Mouse (Mus musculus): ENCODE data around the gene Zcwpw1. TPM values are rescaled to one million over a fixed set of nuclear protein-coding genes. Genes with fewer than 3 reads are reported as not detected.

Gene Zcwpw1
- polyA plus RNA-seq, 1 experiment, result 7.1 TPM

DNA sequence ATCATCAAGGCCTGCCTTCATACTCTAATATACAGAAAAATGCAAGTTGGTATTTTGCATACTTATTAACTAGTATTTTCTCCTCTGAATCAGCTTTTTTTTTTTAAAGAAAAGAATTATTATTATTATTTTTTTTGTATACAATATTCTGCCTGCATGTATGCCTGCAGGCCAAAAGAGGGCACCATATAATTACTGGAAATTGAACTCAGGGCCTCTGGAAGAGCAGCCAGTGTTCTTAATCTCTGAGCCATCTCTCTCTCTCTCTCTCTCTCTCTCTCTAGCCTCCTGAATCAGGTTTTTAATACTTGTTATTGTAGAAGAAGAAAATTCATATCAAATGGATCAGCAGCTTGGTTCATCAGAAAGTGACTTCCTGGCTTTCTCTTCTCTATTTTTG is 4.0 kb downstream of the Zcwpw1 start:
- TF ChIP-seq POLR2A (IDR thresholded peaks at IDR 0.05; ENCODE audit: low read depth, low read length) (no peak), CTCF (IDR thresholded peaks at IDR 0.05; ENCODE audit: borderline replicate concordance, insufficient read depth, low read length) (no peak)
- H3K4me3 ChIP-seq (ENCODE audit: insufficient read depth, low read length), result no peak overlapping the region
- 0 out of 2 replicates have a peak, but pooled peaks cover 1% of the 10 kb centered on the region for H3K4me1 ChIP-seq (ENCODE audit: control insufficient read depth, insufficient read depth, low read length)
- H3K27ac ChIP-seq (ENCODE audit: insufficient read depth, low read length), result no peak overlapping the region

DNA sequence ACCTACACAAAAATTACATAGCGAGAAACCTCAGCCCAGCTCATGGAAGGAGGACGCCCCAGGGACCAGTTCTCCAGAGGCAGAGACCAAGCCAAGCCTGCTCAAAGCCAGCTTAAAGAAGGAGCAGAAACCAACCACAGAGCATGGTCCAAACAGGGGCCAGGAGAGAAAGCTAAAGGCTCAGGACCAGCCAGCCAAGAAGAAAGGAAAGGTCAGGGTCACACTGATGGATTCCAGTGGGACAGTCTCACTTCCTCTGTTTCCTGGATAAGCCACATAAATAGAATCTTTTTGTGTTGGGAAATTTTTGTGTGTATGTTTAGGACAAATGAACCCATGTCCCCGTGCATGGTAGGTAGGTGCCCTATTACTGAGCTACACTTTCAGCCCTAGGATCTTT is 9.0 kb downstream of the Zcwpw1 start:
- Histone ChIP-seq H3K4me1 (ENCODE audit: control insufficient read depth, insufficient read depth, low read length) (0 out of 2 replicates have a peak, but pooled peaks cover 5% of the 10 kb centered on the region), H3K27ac (ENCODE audit: insufficient read depth, low read length) (no peak overlapping the region), H3K4me3 (ENCODE audit: insufficient read depth, low read length) (no peak overlapping the region)
- no peak for TF ChIP-seq CTCF (IDR thresholded peaks at IDR 0.05; ENCODE audit: borderline replicate concordance, insufficient read depth, low read length)
- TF ChIP-seq POLR2A (IDR thresholded peaks at IDR 0.05; ENCODE audit: low read depth, low read length), result no peak

DNA sequence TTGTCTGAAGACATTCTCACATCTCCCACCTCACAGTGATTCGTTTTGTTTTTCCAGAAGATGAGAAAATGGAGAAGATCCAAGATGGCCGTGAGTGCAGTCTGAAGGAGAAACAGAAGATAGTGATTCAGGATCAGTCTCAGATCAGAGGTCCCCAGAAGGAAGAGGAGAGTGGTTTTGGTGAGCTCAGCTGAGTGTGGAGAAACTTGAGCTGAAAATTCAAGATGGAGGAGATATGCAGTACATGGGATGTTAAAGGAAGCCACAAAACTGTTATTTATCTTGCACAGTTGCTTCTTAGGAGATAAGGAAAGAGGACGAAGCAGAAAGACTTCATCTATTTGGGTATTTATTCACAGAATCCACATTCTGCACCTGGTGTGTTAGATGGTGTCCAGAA is 13.3 kb downstream of the Zcwpw1 start:
- Histone ChIP-seq H3K4me1 (ENCODE audit: control insufficient read depth, insufficient read depth, low read length) (0 out of 2 replicates have a peak, but pooled peaks cover 5% of the 10 kb centered on the region), H3K27ac (ENCODE audit: insufficient read depth, low read length) (no peak overlapping the region), H3K4me3 (ENCODE audit: insufficient read depth, low read length) (no peak overlapping the region)
- TF ChIP-seq POLR2A (IDR thresholded peaks at IDR 0.05; ENCODE audit: low read depth, low read length) (no peak), CTCF (IDR thresholded peaks at IDR 0.05; ENCODE audit: borderline replicate concordance, insufficient read depth, low read length) (no peak)

DNA sequence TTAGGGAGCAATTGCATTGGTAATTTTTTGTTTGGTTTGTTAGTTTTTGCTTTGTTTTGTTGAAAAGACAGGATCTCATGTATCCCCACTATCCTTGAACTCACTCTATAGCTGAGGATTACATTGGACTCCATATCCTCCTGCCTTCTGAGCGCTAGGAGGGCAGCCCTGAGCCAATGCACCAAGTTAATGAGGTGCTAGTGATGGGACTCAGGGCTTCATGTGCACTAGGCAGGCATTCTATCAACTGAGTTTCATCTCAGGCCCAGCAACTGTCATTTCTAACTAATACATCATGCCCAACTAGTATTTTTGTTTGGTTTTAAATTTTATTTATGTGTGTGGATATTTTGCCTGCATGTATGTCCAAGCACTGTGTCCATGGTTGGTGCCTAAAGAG is 18.6 kb downstream of the Zcwpw1 start:
- H3K27ac ChIP-seq (ENCODE audit: insufficient read depth, low read length), result no peak overlapping the region
- TF ChIP-seq POLR2A (IDR thresholded peaks at IDR 0.05; ENCODE audit: low read depth, low read length) (no peak), CTCF (IDR thresholded peaks at IDR 0.05; ENCODE audit: borderline replicate concordance, insufficient read depth, low read length) (no peak)
- no peak overlapping the region for H3K4me3 ChIP-seq (ENCODE audit: insufficient read depth, low read length)
- H3K4me1 ChIP-seq (ENCODE audit: control insufficient read depth, insufficient read depth, low read length), result no peaks in the 10 kb centered on the region

DNA sequence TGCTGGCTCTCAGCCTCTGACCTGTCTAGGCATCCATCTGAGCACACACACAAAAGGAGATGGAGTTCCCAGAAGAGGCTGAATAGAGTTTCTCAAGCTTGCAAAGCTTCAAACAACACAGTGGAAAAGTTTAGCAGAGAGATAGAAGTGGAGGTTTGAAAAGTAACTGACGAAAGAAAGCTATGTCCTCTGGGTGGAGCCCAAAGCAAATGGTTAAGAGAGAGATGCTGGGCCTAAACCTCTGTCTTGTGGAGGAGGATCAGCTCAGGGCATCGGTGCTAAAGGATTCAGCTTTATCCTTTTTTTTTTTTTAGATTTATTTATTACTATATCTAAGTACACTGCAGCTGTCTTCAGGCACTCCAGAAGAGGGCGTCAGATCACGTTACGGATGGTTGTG is 20.7 kb downstream of the Zcwpw1 start:
- TF ChIP-seq POLR2A (IDR thresholded peaks at IDR 0.05; ENCODE audit: low read depth, low read length), result no peak
- no peak for TF ChIP-seq CTCF (IDR thresholded peaks at IDR 0.05; ENCODE audit: borderline replicate concordance, insufficient read depth, low read length)

DNA sequence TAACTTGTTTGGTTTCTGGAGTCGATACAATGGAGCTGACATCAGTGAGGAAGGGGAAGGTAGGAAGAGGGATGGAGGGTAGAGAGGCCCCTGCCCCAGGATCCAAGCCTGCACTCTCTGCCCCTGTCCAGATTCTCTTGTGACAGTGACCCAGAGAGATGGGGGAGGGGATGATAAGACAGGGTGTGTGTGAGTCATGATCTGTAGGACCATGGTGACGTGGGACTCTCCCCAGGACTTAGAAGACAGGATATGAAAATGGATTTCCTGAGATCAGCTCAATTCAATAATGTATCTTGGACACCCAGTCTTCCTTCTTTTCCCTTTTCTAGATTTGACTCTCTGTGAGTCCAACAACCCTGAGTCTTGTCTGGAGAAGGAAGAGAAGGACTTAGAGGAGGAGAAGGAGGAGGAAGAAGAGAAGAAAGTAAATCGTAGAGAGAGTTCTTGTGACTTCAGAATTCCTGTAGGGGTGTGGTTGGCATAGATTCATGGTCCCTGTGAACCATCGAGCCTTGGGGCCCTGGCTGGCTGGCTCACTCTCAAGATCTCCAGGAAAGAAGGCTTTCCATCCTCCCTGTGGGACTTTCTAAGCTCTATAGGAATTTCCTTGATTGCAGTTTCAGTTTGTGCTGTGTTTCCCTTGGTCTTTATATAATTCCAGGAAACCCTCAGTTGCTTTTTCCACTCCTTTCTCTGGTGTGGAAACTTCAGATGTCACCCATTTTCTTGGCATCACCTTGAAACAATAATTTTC is 30.0 kb downstream of the Zcwpw1 start:
- Histone ChIP-seq H3K4me1 (ENCODE audit: control insufficient read depth, insufficient read depth, low read length) (no peaks in the 10 kb centered on the region), H3K27ac (ENCODE audit: insufficient read depth, low read length) (no peak overlapping the region), H3K4me3 (ENCODE audit: insufficient read depth, low read length) (no peak overlapping the region)
- TF ChIP-seq CTCF (IDR thresholded peaks at IDR 0.05; ENCODE audit: borderline replicate concordance, insufficient read depth, low read length), result no peak
- no peak for TF ChIP-seq POLR2A (IDR thresholded peaks at IDR 0.05; ENCODE audit: low read depth, low read length)

More for the DNA sequence above, 20.7 kb downstream of the Zcwpw1 start:
- H3K4me1 ChIP-seq (ENCODE audit: control insufficient read depth, insufficient read depth, low read length), result no peaks in the 10 kb centered on the region
- H3K4me3 ChIP-seq (ENCODE audit: insufficient read depth, low read length), result no peak overlapping the region
- H3K27ac ChIP-seq (ENCODE audit: insufficient read depth, low read length), result no peak overlapping the region

DNA sequence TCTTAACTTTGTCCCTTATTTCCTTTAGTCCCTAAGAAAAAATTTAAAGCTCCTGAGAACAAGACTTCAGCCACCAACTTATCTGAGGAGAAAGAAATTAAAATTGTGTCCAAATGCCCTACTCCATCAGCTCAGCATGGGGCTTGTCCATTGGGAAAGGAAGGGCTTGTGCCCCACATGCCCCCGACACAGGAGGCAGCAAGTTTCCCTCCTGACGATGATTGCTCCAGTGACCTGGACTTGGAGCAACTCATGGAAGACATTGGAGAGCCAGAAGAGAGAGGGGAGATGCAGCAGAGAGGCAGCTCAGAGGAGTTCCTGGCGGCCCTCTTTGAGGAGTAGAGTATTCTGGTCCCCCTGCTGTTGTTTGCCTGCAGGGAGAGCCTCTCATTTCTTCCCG is 34.5 kb downstream of the Zcwpw1 start:
- Histone ChIP-seq H3K27ac (ENCODE audit: insufficient read depth, low read length) (no peak overlapping the region), H3K4me1 (ENCODE audit: control insufficient read depth, insufficient read depth, low read length) (no peaks in the 10 kb centered on the region), H3K4me3 (ENCODE audit: insufficient read depth, low read length) (no peak overlapping the region)
- no peak for TF ChIP-seq CTCF (IDR thresholded peaks at IDR 0.05; ENCODE audit: borderline replicate concordance, insufficient read depth, low read length)
- no peak for TF ChIP-seq POLR2A (IDR thresholded peaks at IDR 0.05; ENCODE audit: low read depth, low read length)

DNA sequence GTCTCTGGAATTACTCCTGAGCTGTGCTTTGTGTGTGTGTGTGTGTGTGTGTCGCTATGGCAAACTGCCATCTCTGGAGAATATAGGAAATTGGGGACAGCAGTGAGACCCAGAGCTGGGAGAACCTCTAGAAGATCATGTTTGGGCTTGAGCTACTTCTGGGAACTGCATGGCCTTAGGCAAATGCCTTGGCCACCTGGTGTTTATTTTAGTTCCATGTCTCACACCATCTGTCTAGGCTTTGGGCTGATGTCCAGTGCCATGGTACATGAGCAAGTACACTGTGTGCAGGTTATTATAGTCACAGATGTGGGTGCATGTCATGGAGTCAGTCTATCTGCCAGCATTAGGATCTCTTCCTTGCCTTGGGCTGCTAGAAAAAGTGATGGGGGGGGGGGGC is 35.0 kb downstream of the Zcwpw1 start:
- TF ChIP-seq CTCF (IDR thresholded peaks at IDR 0.05; ENCODE audit: borderline replicate concordance, insufficient read depth, low read length) (no peak), POLR2A (IDR thresholded peaks at IDR 0.05; ENCODE audit: low read depth, low read length) (no peak)
- H3K4me3 ChIP-seq (ENCODE audit: insufficient read depth, low read length), result no peak overlapping the region
- no peak overlapping the region for H3K27ac ChIP-seq (ENCODE audit: insufficient read depth, low read length)
- no peaks in the 10 kb centered on the region for H3K4me1 ChIP-seq (ENCODE audit: control insufficient read depth, insufficient read depth, low read length)

DNA sequence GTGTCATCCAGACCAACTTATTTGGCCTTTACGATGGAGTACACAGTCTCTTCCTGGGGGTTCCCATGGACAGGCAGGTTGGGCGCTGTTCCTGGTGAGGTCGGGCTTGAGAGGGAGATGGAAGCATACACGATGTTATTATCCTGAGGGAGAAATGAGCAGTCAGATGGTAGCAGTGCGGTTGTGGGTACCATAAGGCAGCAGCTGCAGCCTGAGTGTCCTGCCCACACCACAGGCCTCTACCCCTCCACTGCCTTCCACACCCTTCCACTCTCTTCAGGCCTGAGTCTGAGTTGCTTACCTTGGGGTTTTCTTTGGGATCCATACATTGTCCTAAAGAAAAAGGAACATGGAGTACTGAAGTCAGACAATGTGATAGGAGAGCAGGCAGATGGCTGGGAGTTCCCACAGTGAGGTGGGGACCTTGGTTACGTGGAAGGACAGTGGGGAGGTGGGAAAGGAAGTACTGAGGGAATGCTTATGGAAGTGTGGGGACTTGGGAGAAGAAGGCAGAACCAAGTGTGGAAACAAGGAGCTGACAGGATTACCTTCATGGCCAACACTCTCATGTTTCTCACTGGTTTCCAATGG is 36.0 kb downstream of the Zcwpw1 start:
- Histone ChIP-seq H3K27ac (ENCODE audit: insufficient read depth, low read length) (no peak overlapping the region), H3K4me1 (ENCODE audit: control insufficient read depth, insufficient read depth, low read length) (no peaks in the 10 kb centered on the region), H3K4me3 (ENCODE audit: insufficient read depth, low read length) (no peak overlapping the region)
- no peak for TF ChIP-seq CTCF (IDR thresholded peaks at IDR 0.05; ENCODE audit: borderline replicate concordance, insufficient read depth, low read length)
- no peak for TF ChIP-seq POLR2A (IDR thresholded peaks at IDR 0.05; ENCODE audit: low read depth, low read length)

DNA sequence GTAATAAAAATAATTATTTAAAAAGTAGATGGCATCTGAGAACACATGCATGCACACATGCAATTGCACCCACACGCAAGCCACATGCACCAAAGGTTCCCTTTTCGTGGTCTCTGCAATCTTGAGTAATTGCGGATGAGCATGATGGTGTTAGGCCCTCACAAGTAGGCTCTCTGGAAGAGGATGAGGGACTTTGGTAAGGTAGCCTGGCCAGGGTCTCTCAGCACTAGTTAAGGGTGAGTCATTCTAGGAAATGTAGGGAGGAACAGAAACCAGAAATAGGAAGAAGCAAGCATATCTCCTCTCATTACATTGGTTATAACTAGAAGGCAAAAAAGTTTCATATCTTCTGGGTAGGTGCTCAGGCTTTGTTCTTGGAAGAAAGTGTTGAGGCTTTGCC is 37.4 kb downstream of the Zcwpw1 start:
- H3K4me3 ChIP-seq (ENCODE audit: insufficient read depth, low read length), result no peak overlapping the region
- no peak for TF ChIP-seq POLR2A (IDR thresholded peaks at IDR 0.05; ENCODE audit: low read depth, low read length)
- no peak for TF ChIP-seq CTCF (IDR thresholded peaks at IDR 0.05; ENCODE audit: borderline replicate concordance, insufficient read depth, low read length)
- no peaks in the 10 kb centered on the region for H3K4me1 ChIP-seq (ENCODE audit: control insufficient read depth, insufficient read depth, low read length)
- H3K27ac ChIP-seq (ENCODE audit: insufficient read depth, low read length), result no peak overlapping the region

Measured in embryonic fibroblast, embryonic 13.5 days (primary cell).